Mouse (Mus musculus) ES-CJ7 (cell line): Measurements from ENCODE around the gene Plpp2.

Source experiments
- DNase-seq: peaks from one replicate; pipeline ENCODE4 v3.0.0; 2011; ENCODE audit warnings: low read depth, low spot score

Plpp2 gene

GRCm38 (mm10) chr10:79530241-79530640, 3.4 kb downstream of the Plpp2 start:
- no peak for DNase-seq

DNA sequence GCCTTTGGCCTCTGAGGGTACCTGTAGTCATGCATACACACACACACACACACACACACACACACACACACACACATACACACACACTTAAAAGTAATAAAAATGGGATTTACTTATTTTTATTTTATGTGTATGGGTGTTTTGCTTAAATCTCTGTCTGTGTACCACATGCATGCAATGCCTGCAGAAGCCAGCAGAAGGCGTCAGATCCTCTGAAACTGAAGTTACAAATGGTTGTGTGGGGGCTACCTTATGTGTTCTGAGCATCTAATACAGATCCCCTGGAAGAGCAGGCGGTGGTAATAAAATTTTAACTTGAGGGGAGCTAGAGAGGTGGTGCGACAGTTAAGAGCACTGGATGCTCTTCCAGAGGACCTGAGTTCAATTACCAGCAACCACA, 5.5 kb downstream of the Plpp2 start:
- DNase-seq = no peak

DNA sequence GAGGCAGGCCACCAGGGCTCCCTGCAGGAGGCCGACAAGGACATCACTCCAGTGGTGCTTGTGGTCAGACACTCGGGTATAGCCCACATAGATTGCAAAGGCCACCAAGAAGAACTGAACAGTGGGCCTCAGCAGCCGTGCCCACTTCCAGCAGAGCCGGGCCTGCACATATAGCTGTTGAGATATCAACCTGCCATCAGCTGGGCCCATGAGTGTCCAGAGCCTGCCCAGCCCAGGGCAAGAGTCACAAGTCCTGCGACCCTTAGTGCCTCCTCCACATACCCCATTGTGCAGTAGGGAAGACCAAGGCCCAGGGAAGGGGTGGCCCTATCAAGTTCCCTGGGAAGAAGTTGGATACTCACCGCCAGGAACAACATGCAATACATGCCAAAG, 6.1 kb downstream of the Plpp2 start:
- no peak for DNase-seq

DNA sequence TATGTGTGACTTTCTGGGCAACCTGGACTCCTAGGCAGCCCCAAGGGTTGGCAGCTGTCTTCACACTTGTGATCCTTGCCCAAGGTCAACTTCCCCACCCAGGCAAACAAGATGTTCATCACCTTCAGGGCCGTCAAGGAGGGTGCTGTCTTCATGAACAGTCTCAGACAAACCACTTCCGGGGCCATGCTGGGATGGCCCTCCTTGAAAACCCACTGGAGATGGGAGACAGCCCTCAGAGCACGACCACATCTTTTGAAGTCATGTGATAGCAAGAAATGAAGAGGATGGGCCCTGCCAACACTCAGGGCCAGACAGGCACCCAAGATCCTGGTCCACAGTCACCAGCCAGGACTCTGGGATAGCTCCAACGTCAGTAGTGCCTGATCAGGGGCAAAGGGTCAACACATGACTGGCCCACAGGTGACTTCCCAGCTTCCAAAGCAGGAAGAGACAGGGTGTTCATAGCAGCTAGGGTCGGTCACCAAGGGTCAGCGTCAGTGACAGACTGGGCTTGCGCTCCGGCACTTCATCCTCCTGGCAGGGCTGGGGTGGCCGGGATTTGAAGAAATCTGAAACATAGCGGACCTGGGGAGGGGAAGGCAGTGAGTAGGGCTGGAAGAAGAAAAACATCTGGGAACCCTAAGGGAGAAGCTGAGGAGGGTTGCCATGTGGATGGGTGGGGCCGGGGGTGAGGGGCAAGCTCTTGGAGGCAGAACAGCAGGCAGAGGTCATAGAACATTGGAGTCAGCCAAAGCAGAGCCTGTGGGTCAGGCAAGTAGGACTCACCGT, 6.7 kb downstream of the Plpp2 start:
- no peak for DNase-seq

DNA sequence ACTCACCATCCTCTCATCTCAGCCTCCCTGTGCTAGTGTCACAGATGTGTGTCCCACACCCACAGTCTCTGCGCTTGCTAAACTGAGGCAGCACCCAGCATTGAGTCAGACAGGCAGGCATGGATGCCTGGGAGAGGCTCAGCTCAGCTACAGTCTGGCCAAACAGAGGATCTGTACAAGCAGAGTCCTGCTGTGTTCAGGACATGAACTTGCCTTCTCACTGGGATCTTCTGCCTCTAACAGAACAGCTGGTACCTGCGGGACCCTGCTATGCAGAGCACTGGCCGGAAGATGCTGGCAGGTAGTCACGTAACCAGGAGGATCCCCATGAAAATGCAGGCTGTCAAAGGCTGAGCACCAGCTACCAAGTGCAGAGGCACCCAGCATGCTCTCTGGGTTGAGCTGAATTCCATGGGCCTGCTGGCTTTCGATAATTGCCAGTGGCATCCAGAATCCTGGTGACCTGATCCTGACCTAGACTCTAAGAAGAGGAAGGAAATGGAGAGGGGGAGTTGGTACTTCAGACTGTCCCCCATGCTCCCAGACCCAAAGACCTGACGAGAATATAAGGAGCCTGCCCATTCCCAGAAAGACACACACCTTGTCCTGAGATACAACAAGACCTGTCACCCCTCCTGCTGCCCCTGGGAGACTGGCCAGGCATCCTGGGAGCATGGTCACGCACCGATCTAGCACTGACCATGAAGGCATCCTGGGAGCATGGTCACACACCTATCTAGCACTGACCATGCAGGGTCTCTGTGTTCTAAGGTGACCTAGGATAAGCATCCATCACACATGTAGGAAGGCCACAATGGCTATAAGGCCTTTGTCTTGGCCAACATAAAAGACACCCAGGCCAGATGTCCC, 7.9 kb downstream of the Plpp2 start:
- no peak for DNase-seq

DNA sequence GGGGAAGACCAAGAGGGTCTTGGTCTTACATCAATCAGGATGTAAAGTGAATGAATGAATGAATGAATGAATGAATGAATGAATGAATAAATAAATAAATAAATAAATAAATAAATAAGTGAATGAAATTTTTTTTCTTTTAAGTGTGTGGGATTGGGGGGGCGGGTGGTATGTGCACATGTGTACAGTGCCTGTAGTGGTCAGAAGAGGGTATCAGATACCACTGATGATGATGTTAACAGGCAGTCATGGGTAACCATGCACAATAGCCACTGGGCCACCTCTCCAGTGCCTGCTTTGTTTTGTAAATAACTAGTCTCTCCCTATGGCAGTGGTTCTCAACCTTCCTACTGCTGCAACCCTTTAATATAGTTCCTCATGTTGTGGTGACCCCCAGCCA, 9.2 kb downstream of the Plpp2 start:
- DNase-seq = no peak

GRCm38 (mm10) chr10:79506709-79507108, 26.9 kb downstream of the Plpp2 start:
- no peak for DNase-seq

DNA sequence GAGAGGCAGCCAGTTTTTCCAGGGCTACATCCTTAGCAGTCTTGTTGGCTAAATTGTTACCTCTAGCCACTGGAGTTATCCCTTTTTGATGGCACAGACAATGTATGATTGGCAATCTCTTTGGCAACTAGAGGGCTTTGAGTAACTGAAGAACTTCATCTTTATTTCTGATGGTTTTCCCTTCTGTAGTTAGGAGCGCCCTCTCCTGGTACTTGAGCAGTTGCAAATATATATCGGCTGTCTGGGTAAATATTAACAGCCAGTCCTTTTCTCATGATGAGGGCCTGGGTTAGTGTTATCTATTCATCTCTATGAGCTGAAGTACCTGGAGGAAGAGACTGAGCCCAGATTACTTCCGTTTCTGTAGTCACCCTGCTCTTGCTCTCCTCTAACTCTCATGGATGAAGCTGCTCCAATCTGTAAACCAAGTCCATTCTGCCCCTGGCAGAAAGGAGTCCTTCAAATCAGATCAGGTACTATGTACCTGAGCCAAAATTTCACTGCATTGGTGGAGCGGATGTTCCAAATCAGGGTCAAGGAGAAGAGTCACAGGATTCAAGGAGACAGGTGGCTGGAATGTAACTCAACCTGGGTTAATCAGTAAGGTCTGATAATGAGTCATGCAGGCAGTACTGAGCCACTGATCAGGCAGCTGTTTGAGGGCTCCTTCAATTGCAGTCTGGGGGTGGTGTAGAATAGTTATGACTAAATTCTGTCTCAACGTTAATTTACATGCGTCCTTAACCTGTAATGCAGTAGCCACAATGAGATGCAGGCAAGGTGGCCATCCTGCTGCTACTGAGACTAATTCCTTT, 30.6 kb downstream of the Plpp2 start:
- DNase-seq = no peak

- peak; percentile 91 for DNase-seq
Observed at GRCm38 (mm10) chr10:79496701-79497288, 36.8 kb downstream of the Plpp2 start.

DNA sequence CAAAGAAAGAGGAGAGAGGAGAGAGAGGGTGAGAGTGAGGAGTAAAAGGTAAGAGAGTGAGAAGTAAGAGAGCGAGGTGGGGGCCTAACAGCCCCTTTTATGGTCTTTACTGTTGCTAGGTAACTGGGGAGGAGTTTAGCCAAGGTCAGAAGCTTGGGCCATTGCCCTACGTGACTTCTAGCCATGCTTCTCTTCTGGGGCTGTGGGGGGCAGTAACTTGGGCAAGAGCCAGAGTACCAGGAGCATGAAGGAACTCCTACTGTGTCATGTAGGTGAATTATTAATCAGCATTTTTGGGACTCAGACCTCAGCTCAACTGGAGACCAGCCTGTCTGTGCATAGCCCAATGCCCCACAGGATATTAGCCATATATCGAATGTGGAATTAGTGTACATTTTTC, 37.7 kb downstream of the Plpp2 start:
- peak; percentile 60 for DNase-seq
